Mouse (Mus musculus): Measurements from ENCODE around the gene Vmn1r90. TPM values are rescaled to one million over a fixed set of nuclear protein-coding genes. Genes with fewer than 3 reads are reported as not detected.

Vmn1r90 gene
- not detected for total RNA-seq (2023)

DNA sequence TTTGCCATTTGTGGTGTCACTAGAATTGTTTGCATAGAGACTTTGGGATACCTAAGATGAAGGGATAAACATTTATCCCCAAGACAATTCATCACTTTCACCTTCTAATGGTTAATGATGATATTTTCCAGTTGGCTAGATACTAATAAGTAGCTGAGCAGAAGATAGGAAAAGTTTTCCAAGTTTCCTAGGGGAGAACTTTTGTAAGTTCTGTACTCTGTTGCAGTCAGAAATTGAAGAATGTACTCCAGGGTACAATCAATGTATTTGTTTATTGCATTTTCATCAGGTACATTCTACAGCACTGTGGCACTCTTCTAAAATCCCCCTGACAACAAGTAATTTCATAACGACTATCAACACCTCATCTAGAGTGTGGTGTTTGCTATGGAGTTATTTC, at the start of gene Vmn1r90:
TSS of gene Vmn1r90 (minus strand) at position 101 of the 400 bp plus-strand sequence.

Other genes with a start within 250 kb of the Vmn1r90 start
- gene Obox8, start 229.9 kb downstream of the Vmn1r90 start, total RNA-seq (2023): not detected
- not detected for gene Sult2a8, start 116.7 kb downstream of the Vmn1r90 start, total RNA-seq (2023)
- not detected for gene Sult2a7, start 69.3 kb downstream of the Vmn1r90 start, total RNA-seq (2023)
- gene Obox7, start 96.0 kb upstream of the Vmn1r90 start, total RNA-seq (2023): not detected

All from CD4-positive naive resting alpha-beta T cell, adult 57 days (primary cell).